Mouse (Mus musculus) embryonic stem cell, embryonic (primary cell): ENCODE data around the gene Chek2.

Experiments used
- CTCF ChIA-PET, 4 experiments: fragments of 300-600 bp in 2 of 4; fragments of 350-600 bp in 2 of 4; sonication (Branson Sonifier 250); formaldehyde crosslinking; loops; one replicate each; lab custom pipeline; 2022; ENCODE audit warnings: inconsistent platforms in 2 of 4; lab: Charles Lee
- POLR2A ChIA-PET, 4 experiments: fragments of 300-600 bp in 2 of 4; fragments of 350-600 bp in 2 of 4; sonication (Branson Sonifier 250); formaldehyde crosslinking; loops; one replicate each; lab custom pipeline; 2022; ENCODE audit warnings: antibody characterized with exemption in 4 of 4, inconsistent platforms in 1 of 4; lab: Charles Lee

Chek2 gene

GRCm38 (mm10) chr5:110909955-110910589 lies 70.3 kb downstream of the Chek2 start:
- POLR2A ChIA-PET: interaction anchor here in 1 of 4 experiments (0.6 kb wide), 1 partner anchor 270 kb away, joined by 4 read pairs; no protein-coding TSS in a partner anchor

DNA sequence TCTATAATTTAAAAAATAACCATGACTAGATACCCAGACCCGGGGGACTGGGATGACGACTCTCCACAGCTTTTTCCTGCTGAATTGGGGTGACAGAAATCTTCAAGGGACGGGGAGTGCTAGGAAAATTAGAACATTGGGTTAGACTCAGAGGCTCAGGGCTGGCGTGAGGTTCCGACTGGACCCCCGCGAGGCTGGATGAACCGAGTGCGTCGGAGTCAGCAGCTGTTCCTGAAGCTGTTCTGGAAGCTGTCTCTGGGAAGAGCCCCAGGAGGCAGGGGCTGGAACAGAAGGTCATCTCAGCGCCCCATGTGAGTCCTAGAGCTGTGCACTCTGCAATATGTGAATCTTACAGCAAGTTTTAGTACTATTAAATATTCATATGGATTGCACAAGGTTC lies 75.1 kb downstream of the Chek2 start:
- CTCF ChIA-PET: interaction anchor here in 2 of 4 experiments (0.6 to 0.7 kb wide), 2 partner anchors 42 to 342 kb away, joined by 3 to 4 read pairs; no protein-coding TSS in a partner anchor
- POLR2A ChIA-PET: interaction anchor here in 2 of 4 experiments (0.5 to 0.9 kb wide), 3 partner anchors 45 to 293 kb away, joined by 3 to 4 read pairs (median 3); no protein-coding TSS in a partner anchor

More at GRCm38 (mm10) chr5:110909955-110910589, 70.3 kb downstream of the Chek2 start:
- CTCF ChIA-PET: no interaction called here

DNA sequence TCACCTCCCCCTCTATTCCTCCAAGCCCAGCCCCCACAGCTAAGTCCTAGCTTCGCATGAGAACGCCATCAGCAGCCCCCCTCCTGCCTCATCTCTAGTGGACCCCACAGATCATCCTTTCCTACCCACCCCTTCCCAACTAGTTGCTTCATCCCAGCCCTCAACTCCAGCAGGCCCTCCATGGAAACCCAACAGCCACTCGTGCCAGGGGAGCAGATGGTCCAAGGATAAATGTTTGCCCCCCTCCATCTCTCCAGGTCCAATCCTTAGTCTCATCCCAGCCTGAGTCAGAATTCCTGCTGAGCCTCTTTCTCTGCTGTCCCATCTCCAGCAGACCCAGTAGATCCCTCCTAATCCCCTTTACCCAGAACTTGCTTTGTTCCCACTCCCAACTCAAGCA lies 76.5 kb downstream of the Chek2 start:
- POLR2A ChIA-PET: interaction anchor here in 1 of 4 experiments (0.5 kb wide), 1 partner anchor 637 kb away, joined by 3 read pairs; no protein-coding TSS in a partner anchor

GRCm38 (mm10) chr5:110919541-110919940 lies 79.8 kb downstream of the Chek2 start:
- ChIA-PET CTCF (interaction anchor here in 1 of 4 experiments (0.9 kb wide), 1 partner anchor 350 kb away, joined by 3 read pairs; no protein-coding TSS in a partner anchor), POLR2A (interaction anchor here in 1 of 4 experiments (0.6 kb wide), 2 partner anchors 90 to 263 kb away, joined by 3 to 7 read pairs; no protein-coding TSS in a partner anchor)

More for the DNA sequence above, 76.5 kb downstream of the Chek2 start:
- CTCF ChIA-PET: interaction anchor here in 1 of 4 experiments (0.6 kb wide), 1 partner anchor 357 kb away, joined by 3 read pairs; no protein-coding TSS in a partner anchor

DNA sequence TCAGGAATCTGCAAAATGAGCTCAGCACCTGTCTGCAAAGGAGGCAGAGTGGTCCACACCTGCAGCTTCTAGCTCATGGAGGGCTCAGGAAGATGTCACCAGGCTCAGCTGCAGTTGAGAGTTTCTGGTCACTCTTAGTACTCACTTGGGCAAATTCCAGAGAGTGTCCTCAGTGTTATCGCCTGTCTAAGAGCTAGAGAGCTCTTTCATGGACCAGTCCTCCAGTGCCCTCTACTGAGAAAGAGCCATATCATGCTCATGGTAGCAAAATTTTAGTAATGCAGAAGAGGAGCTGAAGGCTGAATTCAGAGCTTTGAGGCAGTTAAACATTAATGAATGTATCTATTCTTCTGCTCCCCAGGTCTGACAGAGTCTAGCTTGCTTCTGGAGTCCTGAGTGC lies 83.6 kb downstream of the Chek2 start:
- ChIA-PET CTCF (interaction anchor here (0.5 to 1.6 kb wide), 15 partner anchors 9 to 353 kb away, joined by 3 to 6 read pairs (median 4); no protein-coding TSS in a partner anchor), POLR2A (interaction anchor here in 2 of 4 experiments (0.5 to 1.2 kb wide), 2 partner anchors 41 to 325 kb away, joined by 7 to 13 read pairs; no protein-coding TSS in a partner anchor)
